Mouse (Mus musculus): ENCODE data around the gene Ercc1. TPM values are rescaled to one million over a fixed set of nuclear protein-coding genes. Genes with fewer than 3 reads are reported as not detected.

The Ercc1 gene
- polyA plus RNA-seq, 1 experiment from 2014 or later: 14.0 TPM

DNA sequence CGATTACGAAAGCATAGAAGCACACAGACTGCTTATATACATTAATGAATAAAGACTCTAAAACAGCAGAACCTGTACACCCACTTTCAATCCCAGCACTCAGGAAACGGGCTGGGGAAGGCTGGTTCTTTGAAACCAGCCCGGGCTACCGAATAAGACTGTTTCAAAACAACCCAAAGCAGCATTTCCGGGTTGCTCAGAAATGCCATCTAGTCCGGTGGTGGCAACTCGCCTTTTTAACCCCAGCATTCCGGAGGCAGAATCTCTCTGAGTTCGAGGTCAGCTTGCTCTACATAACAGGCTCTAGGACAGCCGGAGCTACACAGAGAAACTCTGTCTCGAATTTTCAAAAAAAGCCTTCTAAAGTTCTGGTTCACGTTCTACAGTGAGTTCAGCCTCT is 14.1 kb downstream of the Ercc1 start:
- H3K4me3 ChIP-seq (replicated peaks): peak overlapping the region; percentile 71
- ATAC-seq (ENCODE audit: insufficient read depth): no peak
- H3K9me3 ChIP-seq (replicated peaks): no peaks in the 10 kb centered on the region
- WGBS (ENCODE audit: insufficient replicate concordance): 9% methylated on average over 13 of the region's 13 CpGs
- H3K4me1 ChIP-seq (replicated peaks): peaks cover 60% of the 10 kb centered on the region
- 0 out of 2 replicates have a peak, but pooled peaks cover 2% of the 10 kb centered on the region for H3K27me3 ChIP-seq
- H3K27ac ChIP-seq (replicated peaks): no peak overlapping the region
- H3K9ac ChIP-seq: peak overlapping the region; percentile 61; the same call in 1 of the 2 replicates
- peaks cover 30% of the 10 kb centered on the region for H3K36me3 ChIP-seq (replicated peaks)
- H3K4me2 ChIP-seq: peak overlapping the region; percentile 99

DNA sequence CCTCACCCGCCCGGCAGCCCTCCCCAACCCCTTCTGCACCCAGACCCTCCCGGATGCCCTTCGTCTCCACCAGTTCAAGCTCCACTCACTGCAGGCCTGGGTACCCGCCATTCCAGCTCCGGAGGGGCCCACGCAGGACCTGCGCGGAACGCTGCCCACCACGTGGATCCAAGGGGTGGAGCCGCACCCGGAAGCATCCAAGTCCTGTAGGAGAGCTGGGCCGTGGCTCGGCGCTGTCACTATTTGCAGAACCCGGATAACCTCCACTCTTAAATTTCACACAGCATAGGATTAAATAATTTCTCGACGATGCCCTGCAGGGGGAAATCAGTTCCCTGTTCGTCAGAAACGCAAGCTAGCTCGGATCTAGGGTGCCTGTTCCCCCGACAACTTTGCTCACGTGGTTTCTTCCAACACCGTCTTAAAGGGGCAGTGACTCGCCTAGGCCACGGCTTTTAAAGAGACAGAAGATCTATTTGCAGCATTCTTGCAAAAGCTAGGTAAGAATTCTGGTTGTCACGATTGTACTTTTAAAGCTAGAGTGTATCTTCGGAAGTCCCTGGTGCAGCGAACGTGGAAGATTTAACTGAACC is 14.8 kb downstream of the Ercc1 start, which contains the start of the genes Cd3eap and Ppp1r13l:
TSS of gene Cd3eap (minus strand) at position 185 of the 593 bp plus-strand sequence.
TSS of gene Ppp1r13l (plus strand) at position 451 of the 593 bp plus-strand sequence.
- peak within 1 kb of the TSS; percentile 99 for H3K4me2 ChIP-seq
- peak; percentile 62 for ATAC-seq (ENCODE audit: insufficient read depth)
- peak within 1 kb of the TSS; percentile 61 for H3K9ac ChIP-seq
- peaks cover 28% of the 10 kb centered on the region for H3K36me3 ChIP-seq (replicated peaks)
- H3K27me3 ChIP-seq: 0 out of 2 replicates have a peak, but pooled peaks cover 9% of the 10 kb centered on the region
- peaks cover 66% of the 10 kb centered on the region for H3K4me1 ChIP-seq (replicated peaks)
- H3K9me3 ChIP-seq (replicated peaks): no peaks in the 10 kb centered on the region
- peak within 1 kb of the TSS; percentile 75 for H3K27ac ChIP-seq (replicated peaks)
- H3K4me3 ChIP-seq (replicated peaks): peak within 1 kb of the TSS; percentile 71
- WGBS (ENCODE audit: insufficient replicate concordance): under 1% methylated on average over 31 of the region's 31 CpGs

DNA sequence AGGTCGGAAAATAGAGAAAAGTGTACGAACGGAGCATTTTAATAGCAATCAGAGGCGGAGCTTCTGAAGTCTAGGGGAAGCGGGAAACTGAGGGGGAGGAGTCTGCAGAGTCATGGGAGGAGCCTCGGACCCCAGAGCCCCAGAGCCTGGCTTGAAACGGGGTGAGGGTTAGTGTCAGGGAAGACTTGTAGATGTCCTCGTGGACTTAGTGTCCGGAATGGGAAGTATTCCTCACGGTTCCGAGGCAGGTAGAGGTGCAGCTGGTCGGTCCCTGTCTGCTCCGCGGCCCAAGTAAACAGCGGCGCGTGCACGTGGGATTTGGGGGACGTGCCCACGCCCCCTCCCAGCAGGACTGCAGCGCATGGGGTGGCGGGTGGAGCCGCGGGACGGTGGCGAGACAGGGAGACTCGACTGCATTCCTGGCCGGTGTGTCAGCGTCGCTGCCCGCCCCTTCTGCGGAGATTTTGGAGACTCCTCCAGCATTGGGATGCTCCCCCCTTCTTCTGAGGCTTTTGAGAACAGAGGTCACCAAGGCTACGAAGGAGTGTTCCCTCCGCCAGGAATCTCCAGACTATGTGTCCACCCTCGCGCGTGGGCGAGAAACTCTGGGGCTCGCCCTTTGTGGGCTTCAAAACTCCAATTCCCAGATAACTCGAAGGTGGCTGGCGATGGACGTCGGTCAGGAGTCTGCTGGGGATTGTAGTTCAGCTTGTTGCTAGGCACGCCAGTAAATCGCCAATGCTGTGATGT is 15.5 kb downstream of the Ercc1 start:
- Histone ChIP-seq H3K9ac (peak overlapping the region; percentile 61), H3K4me1 (replicated peaks) (peaks cover 66% of the 10 kb centered on the region), H3K27ac (replicated peaks) (peak overlapping the region; percentile 75), H3K27me3 (0 out of 2 replicates have a peak, but pooled peaks cover 9% of the 10 kb centered on the region), H3K4me3 (replicated peaks) (peak overlapping the region; percentile 71), H3K36me3 (replicated peaks) (peaks cover 22% of the 10 kb centered on the region), H3K4me2 (peak overlapping the region; percentile 99), H3K9me3 (replicated peaks) (no peaks in the 10 kb centered on the region)
- WGBS (ENCODE audit: insufficient replicate concordance): under 1% methylated on average over 45 of the region's 45 CpGs
- ATAC-seq (ENCODE audit: insufficient read depth): peak; percentile 65

DNA sequence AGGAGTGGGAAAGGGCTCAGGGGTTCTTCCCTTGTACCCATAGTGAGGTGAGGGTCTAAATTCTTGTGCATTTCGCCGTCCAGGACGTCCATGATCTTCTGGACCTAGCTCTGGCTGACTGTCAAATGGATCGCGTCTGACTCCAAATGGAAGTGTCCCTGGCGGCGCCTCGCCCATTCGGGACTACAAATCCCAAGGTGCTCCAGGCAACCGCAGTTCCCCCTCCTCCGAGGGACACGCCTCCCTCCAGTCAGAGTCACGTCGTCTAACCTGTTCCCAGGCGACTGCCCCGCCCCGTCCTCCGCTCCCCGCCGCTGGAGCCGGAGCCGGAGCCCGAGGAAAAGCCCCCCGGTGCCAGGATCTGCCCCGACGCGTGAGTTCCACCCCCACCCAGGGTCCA is 16.4 kb downstream of the Ercc1 start:
- peaks cover 66% of the 10 kb centered on the region for H3K4me1 ChIP-seq (replicated peaks)

DNA sequence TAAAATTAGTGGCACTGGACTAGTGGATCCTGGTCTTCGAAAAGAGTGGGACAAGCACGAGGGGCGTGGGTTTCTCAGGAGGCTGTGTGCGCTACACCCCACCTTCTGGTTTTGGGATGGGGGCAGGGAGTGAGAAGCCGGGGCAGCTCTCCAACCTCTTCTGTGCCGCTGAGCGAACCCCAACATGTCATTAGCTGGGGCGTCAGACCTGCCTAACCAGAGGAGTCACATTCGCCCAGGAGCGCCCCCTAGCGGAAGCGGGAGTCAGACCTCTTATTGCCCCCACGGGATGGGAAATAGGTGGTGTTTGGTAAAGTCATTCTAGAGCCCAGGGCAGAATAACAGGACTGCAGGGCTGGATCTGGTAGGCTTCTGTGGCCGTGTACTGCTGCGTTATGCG is 17.1 kb downstream of the Ercc1 start:
- Histone ChIP-seq H3K36me3 (replicated peaks) (peaks cover 11% of the 10 kb centered on the region; the same call in 1 of the 2 replicates), H3K27me3 (0 out of 2 replicates have a peak, but pooled peaks cover 9% of the 10 kb centered on the region), H3K4me2 (peak overlapping the region; percentile 99), H3K9ac (peak overlapping the region; percentile 72), H3K27ac (replicated peaks) (no peak overlapping the region), H3K4me1 (replicated peaks) (peaks cover 66% of the 10 kb centered on the region), H3K9me3 (replicated peaks) (no peaks in the 10 kb centered on the region), H3K4me3 (replicated peaks) (peak overlapping the region; percentile 71)
- WGBS (ENCODE audit: insufficient replicate concordance): 9% methylated on average over 16 of the region's 16 CpGs
- ATAC-seq (ENCODE audit: insufficient read depth): no peak

More for the DNA sequence above, 16.4 kb downstream of the Ercc1 start:
- Histone ChIP-seq H3K9ac (peak overlapping the region; percentile 72), H3K4me2 (peak overlapping the region; percentile 99), H3K9me3 (replicated peaks) (no peaks in the 10 kb centered on the region), H3K4me3 (replicated peaks) (peak overlapping the region; percentile 71), H3K36me3 (replicated peaks) (peaks cover 16% of the 10 kb centered on the region), H3K27ac (replicated peaks) (peak overlapping the region; percentile 75; the same call in 1 of the 2 replicates), H3K27me3 (0 out of 2 replicates have a peak, but pooled peaks cover 9% of the 10 kb centered on the region)
- WGBS (ENCODE audit: insufficient replicate concordance): under 1% methylated on average over 27 of the region's 27 CpGs
- peak; percentile 69 for ATAC-seq (ENCODE audit: insufficient read depth)

DNA sequence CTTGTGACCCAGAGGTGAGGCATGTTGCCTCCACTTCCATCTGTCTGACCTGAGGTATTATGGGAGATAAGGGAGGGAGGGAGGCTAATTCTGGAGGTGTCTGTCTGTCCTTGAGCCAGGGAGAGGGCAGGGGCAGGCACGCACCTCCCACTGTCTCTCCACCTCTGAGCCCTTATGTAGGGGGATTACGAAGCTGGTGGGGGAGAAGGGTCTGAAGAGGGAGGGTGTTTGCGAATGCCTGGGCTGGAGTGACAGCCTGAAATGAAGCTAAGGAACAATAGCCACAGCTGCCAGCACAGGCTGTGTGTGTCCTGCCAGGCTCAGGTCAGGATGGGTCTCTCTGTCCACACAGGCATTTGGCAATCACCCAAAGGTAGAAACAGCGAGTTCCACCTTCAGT is 17.7 kb downstream of the Ercc1 start:
- peak overlapping the region; percentile 99; the same call in 1 of the 2 replicates for H3K4me2 ChIP-seq
- H3K9me3 ChIP-seq (replicated peaks): no peaks in the 10 kb centered on the region
- H3K27ac ChIP-seq (replicated peaks): no peak overlapping the region
- no peak overlapping the region for H3K4me3 ChIP-seq (replicated peaks)
- WGBS (ENCODE audit: insufficient replicate concordance): 61% methylated on average over 4 of the region's 4 CpGs
- 0 out of 2 replicates have a peak, but pooled peaks cover 9% of the 10 kb centered on the region for H3K27me3 ChIP-seq
- H3K36me3 ChIP-seq (replicated peaks): peaks cover 5% of the 10 kb centered on the region; the same call in 1 of the 2 replicates
- peaks cover 61% of the 10 kb centered on the region for H3K4me1 ChIP-seq (replicated peaks)
- ATAC-seq (ENCODE audit: insufficient read depth): no peak
- no peak overlapping the region for H3K9ac ChIP-seq

DNA sequence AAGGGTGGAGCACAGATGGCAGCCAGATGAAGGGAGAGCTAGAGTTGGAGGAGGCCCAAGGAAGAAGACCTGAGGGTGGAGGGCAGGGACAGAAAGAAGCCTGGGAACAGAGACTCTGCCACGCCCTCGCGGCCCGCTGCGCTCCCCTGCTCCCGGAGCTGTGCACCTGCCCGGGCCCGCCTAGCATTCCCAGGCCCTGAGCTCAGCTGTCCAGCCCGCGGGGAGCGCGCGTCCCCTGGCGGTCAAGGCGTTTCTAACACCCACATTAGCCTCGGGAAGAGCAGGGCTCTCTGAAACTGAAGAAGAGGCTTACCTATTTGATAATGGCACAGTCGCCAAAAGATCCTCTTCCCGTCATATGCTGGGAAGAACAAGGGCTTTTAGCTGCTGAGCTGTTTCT is 19.3 kb downstream of the Ercc1 start:
- no peaks in the 10 kb centered on the region for H3K9me3 ChIP-seq (replicated peaks)
- H3K4me2 ChIP-seq: no peak overlapping the region
- H3K36me3 ChIP-seq (replicated peaks): no peaks in the 10 kb centered on the region
- no peak overlapping the region for H3K4me3 ChIP-seq (replicated peaks)
- no peak overlapping the region for H3K27ac ChIP-seq (replicated peaks)
- no peak for ATAC-seq (ENCODE audit: insufficient read depth)
- peaks cover 16% of the 10 kb centered on the region for H3K27me3 ChIP-seq
- H3K9ac ChIP-seq: no peak overlapping the region
- peaks cover 48% of the 10 kb centered on the region for H3K4me1 ChIP-seq (replicated peaks)
- 2% methylated on average over 18 of the region's 18 CpGs for whole genome bisulfite sequencing (ENCODE audit: insufficient replicate concordance)

DNA sequence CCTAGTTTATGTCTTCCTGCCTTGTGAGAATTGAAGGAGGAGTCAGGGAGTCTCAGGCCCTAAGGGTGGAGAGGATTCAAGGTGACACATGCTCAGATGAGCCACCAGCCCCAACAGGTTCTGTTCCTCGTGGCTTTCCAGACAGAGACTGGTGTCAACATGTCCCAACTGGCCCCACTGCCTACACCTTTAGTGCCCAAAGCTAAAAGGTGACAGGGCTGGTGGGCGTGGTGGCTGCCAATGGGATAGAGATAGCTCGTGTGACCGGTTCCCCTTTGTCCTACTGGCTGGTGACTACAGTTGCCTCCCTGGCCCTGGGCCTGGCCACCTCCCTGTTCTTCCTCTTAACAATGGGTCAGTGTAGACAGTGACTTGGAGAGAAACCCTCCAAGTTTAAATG is 20.8 kb downstream of the Ercc1 start:
- peaks cover 27% of the 10 kb centered on the region for H3K27me3 ChIP-seq
- 48% methylated on average over 4 of the region's 4 CpGs for WGBS (ENCODE audit: insufficient replicate concordance)
- no peaks in the 10 kb centered on the region for H3K9me3 ChIP-seq (replicated peaks)
- H3K36me3 ChIP-seq (replicated peaks): no peaks in the 10 kb centered on the region
- no peak for ATAC-seq (ENCODE audit: insufficient read depth)
- H3K4me1 ChIP-seq (replicated peaks): peaks cover 43% of the 10 kb centered on the region
- H3K4me3 ChIP-seq (replicated peaks): no peak overlapping the region
- H3K9ac ChIP-seq: no peak overlapping the region
- no peak overlapping the region for H3K4me2 ChIP-seq
- no peak overlapping the region for H3K27ac ChIP-seq (replicated peaks)

DNA sequence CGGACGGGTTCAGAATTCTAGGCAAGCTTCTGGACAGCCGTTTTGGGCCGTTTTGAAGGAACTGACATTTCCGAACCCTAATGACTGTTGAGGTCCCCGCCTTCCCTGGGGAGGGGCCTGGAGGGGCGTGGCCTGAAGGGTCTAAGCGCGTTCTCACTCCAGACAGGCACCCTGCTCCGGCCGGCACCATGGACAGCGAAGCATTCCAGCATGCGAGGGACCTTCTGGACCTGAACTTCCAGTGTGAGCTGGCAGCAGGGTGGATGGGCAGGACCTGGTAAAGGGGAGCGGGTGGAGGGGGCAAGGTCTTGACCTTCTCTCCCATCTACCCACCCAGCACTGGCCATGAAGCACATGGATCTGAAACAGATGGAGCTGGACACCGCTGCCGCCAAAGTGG is 23.8 kb downstream of the Ercc1 start:
- Histone ChIP-seq H3K9me3 (replicated peaks) (no peaks in the 10 kb centered on the region), H3K4me3 (replicated peaks) (no peak overlapping the region), H3K27ac (replicated peaks) (no peak overlapping the region), H3K4me2 (no peak overlapping the region), H3K36me3 (replicated peaks) (no peaks in the 10 kb centered on the region), H3K9ac (no peak overlapping the region), H3K27me3 (peaks cover 27% of the 10 kb centered on the region), H3K4me1 (replicated peaks) (peaks cover 20% of the 10 kb centered on the region)
- WGBS (ENCODE audit: insufficient replicate concordance): 22% methylated on average over 16 of the region's 16 CpGs
- ATAC-seq (ENCODE audit: insufficient read depth): no peak

DNA sequence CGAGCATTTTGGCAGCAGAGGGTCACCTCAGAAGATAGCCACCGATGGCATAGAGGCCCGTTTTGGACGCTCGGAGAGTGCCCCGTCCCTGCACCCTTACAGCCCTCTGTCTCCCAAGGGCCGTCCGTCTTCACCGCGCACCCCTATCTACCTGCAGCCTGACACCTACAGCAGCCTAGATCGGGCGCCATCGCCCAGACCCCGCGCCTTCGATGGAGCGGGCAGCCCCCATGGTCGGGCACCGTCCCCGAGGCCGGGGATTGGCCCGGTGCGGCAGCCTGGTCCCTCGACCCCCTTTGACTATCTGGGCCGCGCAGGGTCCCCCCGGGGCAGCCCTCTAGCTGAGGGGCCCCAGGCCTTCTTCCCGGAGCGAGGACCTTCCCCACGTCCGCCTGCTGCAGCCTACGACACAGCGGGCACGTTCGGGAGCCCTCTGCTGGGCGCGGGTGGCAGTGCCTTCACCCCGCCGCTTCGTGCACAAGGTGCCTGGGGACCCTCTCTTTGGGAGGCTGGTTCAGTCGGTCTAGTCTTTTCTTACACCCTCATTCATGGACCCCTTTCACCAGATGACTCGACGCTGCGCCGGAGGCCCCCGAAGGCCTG is 25.3 kb downstream of the Ercc1 start:
- H3K9ac ChIP-seq: no peak overlapping the region
- no peaks in the 10 kb centered on the region for H3K9me3 ChIP-seq (replicated peaks)
- 11% methylated on average over 46 of the region's 46 CpGs for WGBS (ENCODE audit: insufficient replicate concordance)
- H3K36me3 ChIP-seq (replicated peaks): no peaks in the 10 kb centered on the region
- ATAC-seq (ENCODE audit: insufficient read depth): peak; percentile 24; the same call in 1 of the 2 replicates
- peaks cover 19% of the 10 kb centered on the region for H3K27me3 ChIP-seq
- peak overlapping the region; percentile 29 for H3K4me3 ChIP-seq (replicated peaks)
- peak overlapping the region; percentile 68 for H3K4me2 ChIP-seq
- H3K27ac ChIP-seq (replicated peaks): no peak overlapping the region
- H3K4me1 ChIP-seq (replicated peaks): peaks cover 11% of the 10 kb centered on the region

DNA sequence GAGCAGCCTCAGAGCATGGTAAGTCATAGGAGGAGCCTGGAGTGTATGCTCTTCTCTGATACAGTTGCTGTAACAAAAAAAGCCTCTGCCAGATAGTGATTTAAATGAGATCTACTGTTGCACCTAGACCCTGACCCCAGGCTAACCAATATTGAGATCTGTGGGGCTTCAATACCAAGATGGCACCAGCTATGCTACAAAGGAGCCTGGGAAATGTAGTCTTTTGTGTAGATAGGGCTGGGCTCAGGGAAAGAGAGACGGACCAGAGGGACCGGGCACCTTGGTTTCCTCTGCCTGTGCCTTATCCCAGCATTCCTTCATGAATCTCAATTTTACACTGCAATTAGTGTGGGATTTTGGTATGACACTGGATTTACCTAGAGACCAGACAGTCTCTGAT is 28.8 kb downstream of the Ercc1 start:
- H3K27me3 ChIP-seq: peaks cover 17% of the 10 kb centered on the region
- no peak overlapping the region for H3K27ac ChIP-seq (replicated peaks)
- 78% methylated on average over 2 of the region's 2 CpGs for WGBS (ENCODE audit: insufficient replicate concordance)
- no peak for ATAC-seq (ENCODE audit: insufficient read depth)
- peaks cover 9% of the 10 kb centered on the region for H3K4me1 ChIP-seq (replicated peaks)
- no peak overlapping the region for H3K4me3 ChIP-seq (replicated peaks)
- no peak overlapping the region for H3K9ac ChIP-seq
- no peak overlapping the region for H3K4me2 ChIP-seq
- no peaks in the 10 kb centered on the region for H3K9me3 ChIP-seq (replicated peaks)
- H3K36me3 ChIP-seq (replicated peaks): no peaks in the 10 kb centered on the region; the same call in 1 of the 2 replicates
